Mouse (Mus musculus) left cerebral cortex, adult 2 months (tissue): ENCODE results near the gene Suv39h1. TPM values are rescaled to one million over a fixed set of nuclear protein-coding genes. Genes with fewer than 3 reads are reported as not detected.
"Not testable (repeated sequence)": the region's sequence is repeated elsewhere in the genome, so short reads cannot be mapped to it uniquely, and the experiment has no call there.

Experiments
- DNase-seq, 2 experiments: peaks; one replicate each; pipeline ENCODE4 v3.0.0; 2021 to 2022; ENCODE audit warnings: low spot score in 2 of 2, mixed read lengths in 1 of 2; ENCODE audit errors: extremely low spot score in 1 of 2
- H3K27ac ChIP-seq: fragments of 200-600 bp; 2 replicates; pipeline ENCODE4 v1.8.1; 2022
- H3K4me3 ChIP-seq: fragments of 200-600 bp; 2 replicates; pipeline ENCODE4 v1.8.1; 2022
- CTCF ChIP-seq: fragments of 200-600 bp; IDR thresholded peaks from 2 replicates; pipeline ENCODE4 v1.8.1; 2022; ENCODE audit warnings: antibody characterized with exemption, mild to moderate bottlenecking, moderate library complexity
- intact Hi-C: fragments of 180-260 bp; cut with DNase I; formaldehyde crosslinking; loops from one replicate; pipeline ENCODE4 v1.15.1; 2025
- long read RNA-seq, 2 experiments: library from polyadenylated mRNA; stranded (forward); transcript quantifications; one replicate each; pipeline ENCODE4 v2.0.0; 2021; ENCODE audit warnings: borderline mapping rate in 2 of 2
- total RNA-seq, 2 experiments: library from RNA; stranded (reverse); gene quantifications; 2 replicates each; pipeline ENCODE4 v1.2.3; 2021

The Suv39h1 gene
- total RNA-seq: 10 to 100 TPM; 22.5 to 27.1 TPM
- long read RNA-seq, experiment 1, transcript Suv39h1-202 (6 exons, 2,778 nt): major isoform, 10 of 21 reads
- long read RNA-seq, experiment 1, partial matches to known transcripts: 4 of 21 reads
- long read RNA-seq, experiment 1, other reads (novel, unspliced or antisense): 3 of 21 reads
- long read RNA-seq, experiment 2, transcript Suv39h1-202 (6 exons, 2,778 nt): major isoform, 11 of 22 reads
- long read RNA-seq, experiment 2, partial matches to known transcripts: 1 of 22 reads
- long read RNA-seq, experiment 2, other reads (novel, unspliced or antisense): 5 of 22 reads

DNA sequence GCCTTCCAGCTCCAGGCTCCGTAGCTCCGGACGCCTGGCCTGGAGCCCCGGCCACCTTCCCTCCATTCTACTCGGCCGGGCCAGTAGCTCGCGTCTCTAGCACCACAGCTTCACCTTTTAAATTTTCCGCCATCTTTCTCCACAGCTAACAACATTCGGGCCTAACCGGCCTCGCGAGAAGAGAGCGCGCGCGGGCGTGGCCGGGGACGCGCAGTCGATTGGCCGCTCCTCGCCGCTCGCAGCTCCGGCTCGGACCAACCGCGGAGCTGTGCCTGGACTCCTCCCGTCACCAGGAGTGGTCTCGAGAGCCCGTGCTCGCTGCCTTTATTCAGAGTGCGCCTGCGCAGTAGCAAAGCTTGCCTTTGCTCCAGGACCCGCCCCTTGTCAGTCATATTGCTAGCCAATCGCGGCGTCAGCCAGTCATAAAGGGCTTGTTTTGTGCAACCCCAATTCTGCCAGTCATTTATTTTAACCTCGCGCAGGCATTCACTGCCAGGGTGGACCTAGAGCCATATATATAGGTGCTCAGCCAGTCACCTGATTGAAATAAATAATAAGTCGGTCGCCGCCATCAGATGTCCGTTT lies at the start of gene Suv39h1:
Gene Suv39h1, minus strand, starts transcription at position 331 of the 585 bp plus-strand sequence.
- peak; percentile 87 to 91 for DNase-seq
- TF ChIP-seq CTCF: no peak; the same call in 1 of the 2 replicates
- Histone ChIP-seq H3K4me3 (peak within 1 kb of the TSS; percentile 48), H3K27ac (peak within 1 kb of the TSS; percentile 87)
- intact Hi-C loops: no loop called here

DNA sequence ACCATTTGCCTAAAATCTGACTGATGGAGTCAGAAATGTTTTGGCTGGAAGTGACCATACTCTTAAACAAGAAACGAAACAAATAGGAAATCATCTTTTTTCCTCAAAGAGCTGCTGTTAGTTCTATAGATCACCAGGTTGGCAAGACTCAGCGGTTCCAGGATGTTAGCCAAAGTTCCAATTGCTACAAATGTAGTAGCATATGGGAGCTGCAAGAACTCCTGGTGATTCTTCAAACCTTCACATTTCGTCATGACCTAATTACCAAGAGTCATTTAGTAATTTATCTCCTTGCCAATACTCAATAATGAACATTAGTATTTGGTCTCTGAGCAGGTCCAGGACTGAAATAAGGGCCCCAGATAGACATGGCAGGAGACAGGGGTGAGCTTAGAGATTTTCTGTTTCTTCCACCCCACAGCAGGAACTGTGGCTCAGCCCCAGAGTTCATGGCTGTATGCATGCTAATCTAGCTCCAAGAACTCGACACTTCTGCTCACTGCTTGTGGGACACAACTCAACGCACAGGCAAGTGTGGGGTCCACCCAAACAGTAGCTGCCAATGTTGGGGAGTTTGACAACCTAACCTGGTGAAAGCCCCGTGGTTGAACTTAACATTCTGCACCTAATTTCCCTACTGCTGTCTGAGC lies 49.4 kb upstream of the Suv39h1 start:
- intact Hi-C loops: no loop called here
- Histone ChIP-seq H3K27ac (no peak overlapping the region), H3K4me3 (no peak overlapping the region)
- no peak for DNase-seq
- no peak for TF ChIP-seq CTCF

DNA sequence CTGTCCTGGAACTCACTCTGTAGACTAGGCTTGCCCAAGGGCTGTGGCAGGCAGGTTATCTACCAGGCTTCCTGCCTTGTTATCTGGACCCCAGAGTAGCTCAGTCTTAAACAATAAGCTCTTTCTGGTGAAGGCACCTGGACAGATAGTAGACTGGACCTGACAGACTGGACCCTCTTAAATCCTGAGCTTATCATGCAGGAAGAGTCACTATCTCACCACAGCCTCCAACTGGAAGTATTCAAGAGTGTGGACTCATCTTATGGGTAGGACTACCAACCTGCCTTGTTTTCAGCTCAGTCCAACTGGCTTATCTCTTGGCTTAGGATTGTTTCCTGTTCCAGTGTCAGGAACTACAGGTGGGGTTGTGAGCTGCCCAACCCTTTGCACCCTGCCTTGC lies 42.7 kb upstream of the Suv39h1 start:
- Histone ChIP-seq H3K4me3 (no peak overlapping the region), H3K27ac (no peak overlapping the region)
- no peak for DNase-seq
- no peak for TF ChIP-seq CTCF
- intact Hi-C loops: no loop called here

DNA sequence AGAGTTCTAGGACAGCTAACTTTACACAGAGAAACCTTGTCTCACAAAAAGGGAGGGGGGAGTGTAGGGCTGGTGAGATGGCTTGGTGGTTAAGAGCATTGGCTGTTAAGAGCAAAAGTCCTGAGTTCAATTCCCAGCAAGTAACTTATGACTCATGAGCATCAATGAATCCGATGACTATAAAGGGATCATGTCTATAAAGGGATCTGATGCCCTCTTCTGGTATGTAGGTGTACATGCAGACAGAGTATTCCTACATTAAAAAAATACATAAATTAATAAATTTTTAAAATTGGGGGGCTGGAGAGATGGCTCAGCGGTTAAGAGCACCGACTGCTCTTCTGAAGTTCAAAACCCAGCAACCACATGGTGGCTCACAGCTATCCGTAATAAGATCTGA lies 40.7 kb upstream of the Suv39h1 start:
- peak; percentile 40 for TF ChIP-seq CTCF
- DNase-seq: no peak
- Histone ChIP-seq H3K27ac (no peak overlapping the region), H3K4me3 (no peak overlapping the region)
- intact Hi-C loops: no loop called here

DNA sequence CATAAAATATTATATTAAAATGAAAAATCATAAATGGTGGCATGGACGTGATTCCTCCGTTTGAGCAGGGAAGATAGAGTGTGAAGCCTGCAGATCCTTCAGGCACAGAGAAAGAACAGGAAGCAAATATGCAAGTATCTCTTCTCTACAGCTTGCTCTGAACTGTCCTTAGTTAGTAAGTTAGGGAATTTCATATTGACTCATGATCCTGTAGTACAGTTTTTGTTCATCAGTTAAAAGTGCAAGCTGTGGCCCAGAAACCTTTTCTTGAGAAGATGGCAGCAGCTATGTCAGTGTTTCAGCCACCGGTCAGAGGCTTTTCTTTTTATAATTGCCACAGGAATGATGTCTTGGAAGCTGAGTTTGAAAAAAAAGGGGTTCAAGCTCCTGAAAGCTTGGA lies 30.5 kb upstream of the Suv39h1 start:
- no peak for DNase-seq
- TF ChIP-seq CTCF: no peak
- intact Hi-C loops: loop anchor here (10.0 kb wide), 1 partner anchor 190 kb away; the partner anchor contains the start of gene Pcsk1n
- H3K27ac ChIP-seq: no peak overlapping the region
- no peak overlapping the region for H3K4me3 ChIP-seq

DNA sequence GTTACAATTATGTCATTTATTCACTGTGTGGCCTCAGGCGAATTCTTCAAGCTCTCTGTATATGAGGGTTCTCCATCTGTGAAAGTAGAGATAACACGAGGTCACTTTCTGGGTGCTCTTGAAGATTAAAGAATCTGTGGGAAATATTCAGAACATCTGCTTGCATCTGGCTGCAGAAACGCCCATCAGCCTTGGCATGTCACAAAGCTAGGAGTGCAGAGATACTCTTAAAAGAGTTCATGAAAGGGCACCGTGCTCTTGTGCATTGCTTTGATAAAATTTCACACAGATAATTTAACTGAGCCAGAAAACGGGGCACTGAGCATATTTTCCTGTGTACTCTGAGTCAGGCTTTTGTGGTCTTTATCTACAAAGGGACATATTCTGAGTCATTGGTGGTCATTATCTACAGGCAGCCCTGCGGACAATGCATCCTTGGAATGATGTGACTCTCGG lies 27.7 kb upstream of the Suv39h1 start:
- no peak overlapping the region for H3K4me3 ChIP-seq
- TF ChIP-seq CTCF: no peak
- no peak for DNase-seq
- intact Hi-C loops: loop anchor here (10.0 kb wide), 1 partner anchor 187 kb away; the partner anchor contains the start of gene Pcsk1n
- no peak overlapping the region for H3K27ac ChIP-seq

DNA sequence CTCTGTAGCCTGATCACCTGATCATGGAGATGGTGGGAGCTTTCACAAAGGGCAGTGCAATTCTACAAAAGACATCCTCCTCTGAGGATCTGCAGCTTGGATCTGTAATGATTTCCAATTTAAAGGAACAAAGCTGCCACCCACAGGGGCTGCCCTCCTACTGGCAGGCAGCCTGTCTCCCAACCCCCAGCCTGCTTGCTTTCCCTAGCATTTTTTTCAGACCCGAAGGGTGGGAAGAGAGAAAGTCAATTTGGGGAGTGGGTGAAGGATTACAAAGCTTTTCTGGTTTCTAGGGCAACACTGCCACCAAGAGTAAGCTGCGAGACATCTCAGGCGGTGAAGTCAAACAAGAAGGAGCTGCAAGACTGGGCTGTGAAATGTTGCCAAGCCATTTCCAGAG lies 26.5 kb upstream of the Suv39h1 start:
- no peak overlapping the region for H3K4me3 ChIP-seq
- intact Hi-C loops: loop anchor here (10.0 kb wide), 1 partner anchor 186 kb away; the partner anchor contains the start of gene Pcsk1n
- DNase-seq: peak; percentile 27 to 63
- peak; percentile 40 for TF ChIP-seq CTCF
- H3K27ac ChIP-seq: no peak overlapping the region

DNA sequence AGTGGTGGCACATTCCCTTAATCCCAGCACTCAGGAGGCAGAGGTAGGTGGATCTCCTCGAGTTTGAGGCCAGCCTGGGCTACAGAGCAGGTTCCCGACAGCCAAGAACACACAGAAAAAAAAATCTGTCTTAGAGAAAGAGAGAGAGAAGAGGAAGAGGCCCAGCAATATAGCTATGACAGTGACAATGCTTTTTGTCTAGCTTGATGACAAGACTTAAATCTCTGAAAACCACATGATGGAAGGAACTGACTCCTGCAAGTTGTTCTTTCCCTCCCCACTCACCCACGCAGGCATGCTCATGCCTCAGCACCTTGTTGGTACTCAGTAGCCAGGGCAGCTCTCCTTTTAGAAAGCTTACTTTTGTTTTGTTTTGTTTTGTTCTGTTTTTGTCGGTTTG lies 24.9 kb upstream of the Suv39h1 start:
- DNase-seq: no peak
- Histone ChIP-seq H3K27ac (no peak overlapping the region), H3K4me3 (no peak overlapping the region)
- intact Hi-C loops: no loop called here
- no peak for TF ChIP-seq CTCF

DNA sequence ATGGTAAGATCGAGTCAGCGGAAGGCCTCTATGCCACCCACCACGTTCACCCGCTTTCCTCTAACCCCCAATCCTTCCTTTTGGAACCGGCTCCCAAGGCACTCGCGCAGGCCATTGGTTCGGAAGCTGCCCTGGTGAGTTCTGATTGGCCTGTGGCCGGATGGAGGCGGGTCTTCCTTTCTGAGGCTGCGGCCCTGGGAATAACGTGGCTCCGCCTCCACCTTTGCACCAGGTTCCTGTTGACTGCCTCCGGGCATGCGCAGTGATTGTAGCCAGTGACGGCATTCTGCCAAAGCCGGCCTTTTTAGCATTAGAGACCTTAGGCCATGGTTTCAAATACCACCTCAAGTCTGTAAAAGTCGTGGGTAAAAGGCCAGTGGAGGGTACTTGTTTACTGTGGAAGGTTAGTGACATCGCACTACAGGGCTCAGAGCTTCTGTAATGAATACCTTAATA lies 22.3 kb upstream of the Suv39h1 start:
- H3K27ac ChIP-seq: peak overlapping the region; percentile 95
- peak; percentile 92 to 95 for DNase-seq
- H3K4me3 ChIP-seq: peak overlapping the region; percentile 41
- TF ChIP-seq CTCF: no peak
- intact Hi-C loops: no loop called here

DNA sequence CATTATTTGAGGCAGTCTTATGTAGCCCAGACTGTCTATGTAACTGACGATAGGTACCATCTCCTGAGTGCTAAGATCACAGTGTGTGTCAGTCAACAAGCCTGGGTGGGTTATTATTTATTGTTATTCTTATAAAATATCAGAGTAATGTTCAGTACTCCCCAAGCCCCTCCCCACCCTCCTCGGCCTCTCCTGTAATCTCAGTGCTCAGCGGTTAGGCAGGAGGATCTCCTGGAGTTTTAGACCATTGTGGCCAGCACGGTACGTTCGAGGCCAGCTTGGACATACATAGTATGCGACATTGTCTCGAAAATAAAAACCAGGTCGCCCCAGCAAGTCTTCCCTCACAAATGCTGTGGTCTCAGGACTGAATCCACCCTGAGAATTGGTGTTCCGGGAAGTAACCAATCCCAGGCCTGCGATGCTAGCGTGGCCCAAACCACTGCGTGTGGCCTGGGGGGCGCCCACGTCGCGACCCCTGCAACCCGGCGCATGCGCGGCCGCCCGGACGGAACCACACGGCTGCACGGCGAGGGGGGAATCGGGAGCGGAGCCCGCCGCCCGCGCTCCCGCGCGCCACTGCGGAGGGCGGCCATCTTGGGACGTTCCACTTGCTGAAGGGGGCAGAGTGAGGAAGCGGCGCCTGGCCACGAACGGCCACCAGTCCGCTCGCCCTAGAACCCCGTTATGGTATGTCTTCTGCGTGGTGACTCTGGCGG lies 21.7 kb upstream of the Suv39h1 start:
- intact Hi-C loops: not testable (repeated sequence)
- peak; percentile 76 to 90 for DNase-seq
- peak overlapping the region; percentile 95 for H3K27ac ChIP-seq
- peak overlapping the region; percentile 39 for H3K4me3 ChIP-seq

DNA sequence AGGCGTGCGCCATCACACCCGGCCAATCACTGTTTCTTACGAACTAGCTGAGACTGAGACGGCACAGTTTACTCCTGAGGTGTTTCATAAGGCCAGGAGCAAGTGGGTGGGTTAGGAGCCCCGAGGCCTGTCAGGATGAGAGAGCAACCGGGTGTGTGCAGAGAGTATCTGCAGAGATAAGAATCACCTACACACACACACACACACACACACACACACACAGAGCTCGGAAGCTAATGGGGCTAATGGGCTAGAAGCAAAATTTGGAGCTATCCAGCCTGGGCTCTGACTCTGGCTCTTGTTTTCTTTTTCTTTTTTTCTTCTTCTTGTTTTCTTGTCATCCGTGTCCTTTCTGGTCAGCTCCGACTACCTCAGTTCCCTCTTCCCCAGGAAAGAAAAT lies 21.0 kb upstream of the Suv39h1 start:
- peak overlapping the region; percentile 39; the same call in 1 of the 2 replicates for H3K4me3 ChIP-seq
- peak overlapping the region; percentile 55; the same call in 1 of the 2 replicates for H3K27ac ChIP-seq
- no peak for DNase-seq
- intact Hi-C loops: no loop called here
- no peak for TF ChIP-seq CTCF

DNA sequence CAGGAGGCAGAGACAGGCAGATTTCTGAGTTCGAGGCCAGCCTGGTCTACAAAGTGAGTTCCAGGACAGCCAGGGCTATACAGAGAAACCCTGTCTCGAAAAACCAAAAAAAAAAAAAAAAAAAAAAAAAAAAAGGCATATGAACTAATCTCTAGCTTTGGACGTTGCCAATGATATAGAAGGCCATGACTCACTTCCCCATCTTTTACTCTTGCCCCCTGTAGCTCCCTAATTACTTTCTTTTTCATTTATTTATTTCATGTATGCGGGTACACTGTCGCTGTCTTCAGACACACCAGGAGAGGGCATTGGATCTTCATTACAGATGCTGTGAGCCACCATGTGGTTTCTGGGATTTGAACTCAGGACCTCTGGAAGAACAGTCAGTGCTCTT lies 16.4 kb upstream of the Suv39h1 start:
- H3K4me3 ChIP-seq, H3K27ac ChIP-seq, intact Hi-C loops, DNase-seq: not testable (repeated sequence)
